Mouse (Mus musculus) urinary bladder, postnatal 10 days (tissue): ENCODE results near the gene Tyw3.
A peak's percentile ranks its signal among the peaks of the same experiment; 100 is the strongest.
"Not testable (repeated sequence)": the region's sequence is repeated elsewhere in the genome, so short reads cannot be mapped to it uniquely, and the experiment has no call there.

Experiments
- DNase-seq: peaks from one replicate; pipeline ENCODE4 v3.0.0; 2022; ENCODE audit warnings: low spot score

The Tyw3 gene

GRCm38 (mm10) chr3:154596934-154597554, at the start of gene Tyw3:
Gene Tyw3 (minus strand): TSS chr3:154597104.
- peak; percentile 97 for DNase-seq

GRCm38 (mm10) chr3:154633091-154633490, 36.2 kb upstream of the Tyw3 start:
- no peak for DNase-seq

GRCm38 (mm10) chr3:154631281-154631680, 34.4 kb upstream of the Tyw3 start:
- not testable (repeated sequence) for DNase-seq

- no peak for DNase-seq
Observed at GRCm38 (mm10) chr3:154628284-154628683, 31.4 kb upstream of the Tyw3 start.

- no peak for DNase-seq
Observed at GRCm38 (mm10) chr3:154616106-154616505, 19.2 kb upstream of the Tyw3 start.

GRCm38 (mm10) chr3:154615304-154615703, 18.4 kb upstream of the Tyw3 start:
- DNase-seq, result no peak

- DNase-seq, result no peak
Observed at GRCm38 (mm10) chr3:154614771-154615170, 17.9 kb upstream of the Tyw3 start.

- DNase-seq, result no peak
Observed at GRCm38 (mm10) chr3:154611888-154612287, 15.0 kb upstream of the Tyw3 start.

- DNase-seq, result no peak
Observed at GRCm38 (mm10) chr3:154607896-154608295, 11.0 kb upstream of the Tyw3 start.

GRCm38 (mm10) chr3:154604871-154605270, 8.0 kb upstream of the Tyw3 start:
- no peak for DNase-seq

GRCm38 (mm10) chr3:154602141-154602540, 5.2 kb upstream of the Tyw3 start:
- no peak for DNase-seq

GRCm38 (mm10) chr3:154597561-154597960, 657 bp upstream of the Tyw3 start:
- DNase-seq, result no peak

GRCm38 (mm10) chr3:154596488-154596933, 393 bp downstream of the Tyw3 start, which contains the start of gene Cryz:
Gene Cryz (plus strand): TSS chr3:154596711.
- DNase-seq, result peak; percentile 64

- no peak for DNase-seq
Observed at GRCm38 (mm10) chr3:154594156-154594555, 2.7 kb downstream of the Tyw3 start.

GRCm38 (mm10) chr3:154593596-154593995, 3.3 kb downstream of the Tyw3 start:
- DNase-seq, result no peak

GRCm38 (mm10) chr3:154591621-154592020, 5.3 kb downstream of the Tyw3 start:
- no peak for DNase-seq

- no peak for DNase-seq
Observed at GRCm38 (mm10) chr3:154590971-154591370, 5.9 kb downstream of the Tyw3 start.

GRCm38 (mm10) chr3:154584351-154584750, 12.6 kb downstream of the Tyw3 start:
- no peak for DNase-seq

GRCm38 (mm10) chr3:154577895-154578294, 19.0 kb downstream of the Tyw3 start:
- no peak for DNase-seq

- no peak for DNase-seq
Observed at GRCm38 (mm10) chr3:154573666-154574065, 23.2 kb downstream of the Tyw3 start.

- no peak for DNase-seq
Observed at GRCm38 (mm10) chr3:154572341-154572972, 24.4 kb downstream of the Tyw3 start.

- DNase-seq, result no peak
Observed at GRCm38 (mm10) chr3:154570786-154571185, 26.1 kb downstream of the Tyw3 start.

- DNase-seq, result no peak
Observed at GRCm38 (mm10) chr3:154570029-154570575, 26.8 kb downstream of the Tyw3 start.
